Mouse (Mus musculus) hindbrain, embryonic 16.5 days (tissue): ENCODE results near the gene E2f8. TPM values are rescaled to one million over a fixed set of nuclear protein-coding genes. Genes with fewer than 3 reads are reported as not detected.

Experiments used
- ATAC-seq: fragments of 200-750 bp; cut with Nextera tagmentation; 2 replicates; pipeline ENCODE4 v1.8.0; 2017; ENCODE audit warnings: moderate TSS enrichment, moderate library complexity
- H3K27ac ChIP-seq: fragments of 300-500 bp; sonication (generic); 2 replicates; pipeline ENCODE4 v1.5.1; 2014; ENCODE audit warnings: low read depth, mild to moderate bottlenecking, control low read depth, low read length, moderate library complexity
- H3K27me3 ChIP-seq: fragments of 300-500 bp; sonication (generic); replicated peaks from 2 replicates; pipeline ENCODE4 v1.6.1; 2014; ENCODE audit warnings: low read length; ENCODE audit not compliant: control insufficient read depth, insufficient read depth
- H3K36me3 ChIP-seq: fragments of 300-500 bp; sonication (generic); 2 replicates; pipeline ENCODE4 v1.6.1; 2014; ENCODE audit warnings: mild to moderate bottlenecking, low read length, moderate library complexity, mixed read lengths; ENCODE audit not compliant: control insufficient read depth, insufficient read depth
- H3K4me1 ChIP-seq: fragments of 300-500 bp; sonication (generic); 2 replicates; pipeline ENCODE4 v1.6.1; 2014; ENCODE audit warnings: low read depth, low read length; ENCODE audit not compliant: control insufficient read depth, insufficient read depth
- H3K4me2 ChIP-seq: fragments of 300-500 bp; sonication (generic); 2 replicates; pipeline ENCODE4 v1.6.1; 2014; ENCODE audit warnings: mild to moderate bottlenecking, low read length, control low read depth, moderate library complexity
- H3K4me3 ChIP-seq: fragments of 300-500 bp; sonication (generic); 2 replicates; pipeline ENCODE4 v1.5.1; 2014; ENCODE audit warnings: mild to moderate bottlenecking, low read length, control low read depth, moderate library complexity
- H3K9ac ChIP-seq: fragments of 300-500 bp; sonication (generic); 2 replicates; pipeline ENCODE4 v1.6.1; 2014; ENCODE audit warnings: low read depth, mild to moderate bottlenecking, control low read depth, low read length, moderate library complexity
- H3K9me3 ChIP-seq: fragments of 300-500 bp; sonication (generic); 2 replicates; pipeline ENCODE4 v1.6.1; 2014; ENCODE audit warnings: mild to moderate bottlenecking, low read length, moderate library complexity; ENCODE audit not compliant: control insufficient read depth
- WGBS: fragments of 180-500 bp; shearing (Covaris S2); extraction: QIAGEN DNeasy Blood & Tissue Kit; methylation state at CpG from one replicate; pipeline ENCODE4 v1.1.7; 2014; 5-methylcytosine and 5-hydroxymethylcytosine counted together
- polyA plus RNA-seq: library from polyadenylated mRNA; unstranded; fragments of >200 nt; fragmentation: Nextera tagmentation; extraction: Ambion mirVana; gene quantifications from 2 replicates; pipeline ENCODE4 v1.2.1, GENCODE M21; 2015

Gene E2f8
- polyA plus RNA-seq, 1 experiment from 2014 or later: 2.5 TPM

DNA sequence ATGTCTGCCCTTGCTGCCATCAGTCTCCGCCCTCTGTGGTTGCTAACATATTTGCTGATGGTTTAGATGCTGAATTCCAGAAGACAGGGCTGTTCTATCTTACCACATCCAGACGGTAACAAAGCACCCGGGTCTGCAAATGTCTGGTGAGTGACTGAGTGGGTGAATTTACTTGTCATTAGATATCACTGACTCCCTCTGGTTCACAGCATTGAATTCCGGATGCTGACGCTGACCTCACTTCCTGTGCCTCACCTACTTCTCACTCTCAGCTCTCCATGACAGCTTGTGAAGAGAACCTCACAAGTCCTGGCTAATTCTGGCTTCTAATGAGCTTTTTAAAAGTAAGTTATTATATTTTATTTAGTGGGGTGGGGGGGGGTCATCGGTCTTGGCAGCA is 44.4 kb downstream of the E2f8 start:
- H3K27me3 ChIP-seq: peaks cover 30% of the 10 kb centered on the region

DNA sequence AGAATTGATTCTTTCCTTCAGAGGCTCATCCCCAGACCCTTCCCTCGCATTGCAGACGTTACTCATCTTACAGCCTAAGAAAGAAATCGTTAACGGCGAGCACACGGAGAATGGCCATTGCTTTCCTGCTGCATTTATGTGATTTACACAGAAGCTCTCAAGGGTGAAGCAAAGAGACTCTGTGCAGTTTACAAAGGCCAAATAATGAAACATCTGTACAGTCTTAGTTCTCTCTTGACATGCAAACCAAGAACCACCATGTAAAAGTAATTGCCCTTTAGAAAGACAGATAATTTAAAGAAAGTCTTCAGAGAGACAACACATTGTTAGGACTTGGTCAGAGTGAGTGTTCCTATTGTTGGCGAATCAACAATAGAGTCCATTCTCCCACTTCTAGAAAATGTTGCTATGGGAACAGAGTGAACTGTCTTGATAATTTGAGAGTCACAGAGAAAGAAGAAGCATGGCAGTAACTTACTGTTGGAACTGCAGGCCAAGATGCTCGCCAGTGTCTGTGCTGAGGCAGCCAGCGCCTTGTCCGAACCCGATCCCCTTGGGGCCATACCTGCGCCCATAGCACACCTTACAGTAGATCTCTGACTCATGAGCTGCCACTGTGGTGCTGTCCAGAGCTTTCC is 46.3 kb downstream of the E2f8 start:
- no peak overlapping the region for H3K27ac ChIP-seq
- 39% methylated on average over 12 of the region's 12 CpGs for WGBS
- peak; percentile 79 for ATAC-seq
- no peak overlapping the region for H3K4me2 ChIP-seq
- peaks cover 35% of the 10 kb centered on the region for H3K27me3 ChIP-seq
- no peaks in the 10 kb centered on the region for H3K9me3 ChIP-seq
- H3K4me1 ChIP-seq: peaks cover 10% of the 10 kb centered on the region
- H3K9ac ChIP-seq: no peak overlapping the region
- H3K36me3 ChIP-seq: no peaks in the 10 kb centered on the region
- H3K4me3 ChIP-seq: no peak overlapping the region

More for the DNA sequence above, 44.4 kb downstream of the E2f8 start:
- no peak overlapping the region for H3K9ac ChIP-seq
- H3K9me3 ChIP-seq: no peaks in the 10 kb centered on the region
- no peak overlapping the region for H3K27ac ChIP-seq
- H3K4me3 ChIP-seq: no peak overlapping the region
- H3K4me2 ChIP-seq: no peak overlapping the region
- ATAC-seq: no peak
- H3K36me3 ChIP-seq: no peaks in the 10 kb centered on the region
- WGBS: 74% methylated on average over 6 of the region's 6 CpGs
- peaks cover 10% of the 10 kb centered on the region for H3K4me1 ChIP-seq

DNA sequence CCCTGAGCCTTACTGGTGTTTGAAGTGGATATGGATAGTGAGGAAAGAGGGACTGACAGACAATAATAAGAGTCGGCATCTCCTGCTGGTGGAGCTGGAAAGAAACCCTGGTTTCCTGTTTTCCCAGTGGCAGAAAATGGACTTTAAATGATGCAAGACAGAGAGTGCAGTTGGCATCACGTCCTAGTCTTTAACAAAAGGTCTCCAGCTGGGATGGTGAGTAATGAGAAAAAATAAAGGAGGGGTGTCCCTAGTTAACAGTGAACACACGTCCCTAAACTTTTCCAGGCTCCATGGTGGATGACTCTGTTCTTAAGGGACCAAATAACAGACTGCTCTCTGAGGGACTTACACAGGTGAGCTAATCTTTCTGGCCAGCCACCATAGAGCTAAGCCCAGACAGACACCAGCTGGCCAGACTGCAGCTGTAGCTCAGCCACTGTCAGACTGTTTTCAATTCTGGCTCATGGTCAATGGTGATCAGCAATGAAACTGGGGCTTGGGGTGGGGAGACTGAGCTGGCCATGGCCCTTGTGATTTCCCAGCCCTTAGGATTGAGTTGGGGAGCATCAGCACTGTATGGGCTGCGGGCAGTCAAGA is 46.9 kb downstream of the E2f8 start:
- peak; percentile 70 for ATAC-seq
- Histone ChIP-seq H3K4me3 (no peak overlapping the region), H3K4me2 (no peak overlapping the region), H3K9ac (no peak overlapping the region), H3K36me3 (no peaks in the 10 kb centered on the region), H3K27me3 (peaks cover 32% of the 10 kb centered on the region), H3K9me3 (no peaks in the 10 kb centered on the region), H3K27ac (no peak overlapping the region), H3K4me1 (peaks cover 10% of the 10 kb centered on the region)
- WGBS: 28% methylated on average over 4 of the region's 4 CpGs

- H3K27ac ChIP-seq: no peak overlapping the region
- no peaks in the 10 kb centered on the region for H3K9me3 ChIP-seq
- no peak overlapping the region for H3K4me3 ChIP-seq
- no peak for ATAC-seq
- no peak overlapping the region for H3K9ac ChIP-seq
- H3K4me1 ChIP-seq: peaks cover 10% of the 10 kb centered on the region
- peaks cover 29% of the 10 kb centered on the region for H3K27me3 ChIP-seq
- 96% methylated on average over 1 of the region's 1 CpGs for WGBS
- 0 out of 2 replicates have a peak, but pooled peaks cover 3% of the 10 kb centered on the region for H3K36me3 ChIP-seq
- no peak overlapping the region for H3K4me2 ChIP-seq
Observed at GRCm38 (mm10) chr7:48832735-48833134, 48.7 kb downstream of the E2f8 start.

- Histone ChIP-seq H3K4me3 (no peak overlapping the region), H3K9ac (no peak overlapping the region), H3K4me2 (no peak overlapping the region), H3K27me3 (peaks cover 24% of the 10 kb centered on the region), H3K27ac (no peak overlapping the region), H3K4me1 (peaks cover 7% of the 10 kb centered on the region), H3K36me3 (peaks cover 8% of the 10 kb centered on the region; the same call in 1 of the 2 replicates), H3K9me3 (no peaks in the 10 kb centered on the region)
- 61% methylated on average over 2 of the region's 2 CpGs for WGBS
- ATAC-seq: no peak
Observed at GRCm38 (mm10) chr7:48830395-48830794, 51.0 kb downstream of the E2f8 start.

DNA sequence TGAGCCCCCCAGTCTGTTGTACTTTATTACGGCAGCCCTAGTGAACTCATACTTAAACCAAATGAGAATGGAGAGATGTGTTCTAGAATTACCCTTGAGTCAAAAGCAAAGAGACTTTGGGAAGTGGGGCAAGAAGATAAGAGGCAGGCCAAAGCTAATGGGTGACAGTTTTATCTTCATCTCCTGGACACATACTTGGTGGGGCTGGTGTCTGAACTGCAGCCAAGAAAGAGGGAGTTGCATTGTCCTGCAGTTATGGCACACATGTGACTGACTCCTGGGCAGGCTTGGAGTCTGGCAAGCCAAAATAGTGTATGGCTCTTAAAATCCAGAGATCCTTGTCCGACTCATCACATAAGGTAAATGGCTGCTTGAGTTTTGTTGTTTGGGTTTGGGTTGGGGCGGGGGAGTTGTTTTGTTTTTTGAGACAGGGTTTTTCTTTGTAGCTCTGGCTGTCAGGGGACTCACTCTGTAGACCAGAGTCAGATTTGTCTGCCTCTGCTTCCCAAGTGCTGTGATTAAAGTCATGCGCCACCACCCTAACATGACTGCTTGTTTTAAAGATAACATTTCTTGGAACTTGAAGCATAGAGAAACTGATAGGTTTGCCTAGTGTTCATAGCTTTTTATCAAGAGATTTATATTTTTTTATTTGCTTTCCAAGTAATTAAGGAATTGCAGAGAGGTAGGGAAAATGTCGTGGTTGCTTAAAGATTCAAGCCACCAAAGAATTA is 52.1 kb downstream of the E2f8 start:
- Histone ChIP-seq H3K4me2 (no peak overlapping the region), H3K4me3 (no peak overlapping the region), H3K36me3 (peaks cover 19% of the 10 kb centered on the region), H3K27me3 (peaks cover 24% of the 10 kb centered on the region), H3K9ac (no peak overlapping the region), H3K27ac (no peak overlapping the region), H3K4me1 (no peaks in the 10 kb centered on the region), H3K9me3 (no peaks in the 10 kb centered on the region)
- no peak for ATAC-seq
- 87% methylated on average over 5 of the region's 5 CpGs for WGBS

GRCm38 (mm10) chr7:48825170-48825569 is 56.2 kb downstream of the E2f8 start:
- ATAC-seq: no peak
- WGBS: 93% methylated on average over 6 of the region's 6 CpGs
- H3K36me3 ChIP-seq: peaks cover 33% of the 10 kb centered on the region
- H3K9me3 ChIP-seq: no peaks in the 10 kb centered on the region
- H3K4me1 ChIP-seq: no peaks in the 10 kb centered on the region
- no peak overlapping the region for H3K9ac ChIP-seq
- H3K4me3 ChIP-seq: no peak overlapping the region
- 0 out of 2 replicates have a peak, but pooled peaks cover 2% of the 10 kb centered on the region for H3K27me3 ChIP-seq
- H3K27ac ChIP-seq: no peak overlapping the region
- H3K4me2 ChIP-seq: no peak overlapping the region

DNA sequence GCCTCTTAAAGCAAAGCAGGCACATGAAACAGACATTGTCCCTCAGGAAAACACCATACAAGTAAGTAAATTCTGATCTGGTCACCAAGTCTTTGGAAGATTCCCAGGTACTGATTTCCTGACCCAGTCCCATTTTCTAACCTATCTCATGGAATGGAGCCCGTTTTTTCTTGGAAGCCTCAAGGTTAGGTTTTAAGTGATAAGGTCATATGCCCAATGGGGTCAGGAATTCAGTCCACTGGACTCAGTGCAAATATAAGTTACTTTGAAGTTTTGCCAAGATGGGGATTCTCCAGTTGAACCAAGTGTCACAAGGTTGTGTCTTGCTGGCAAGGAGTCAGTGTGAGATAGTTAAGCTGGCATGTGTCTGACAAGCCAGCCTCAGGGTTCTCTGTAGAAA is 56.7 kb downstream of the E2f8 start:
- WGBS: 95% methylated on average over 1 of the region's 1 CpGs
- Histone ChIP-seq H3K27me3 (0 out of 2 replicates have a peak, but pooled peaks cover 2% of the 10 kb centered on the region), H3K27ac (no peak overlapping the region), H3K9ac (no peak overlapping the region), H3K36me3 (peaks cover 37% of the 10 kb centered on the region), H3K4me1 (no peaks in the 10 kb centered on the region), H3K4me3 (no peak overlapping the region), H3K9me3 (no peaks in the 10 kb centered on the region), H3K4me2 (no peak overlapping the region)
- no peak for ATAC-seq

GRCm38 (mm10) chr7:48823621-48824020 is 57.8 kb downstream of the E2f8 start:
- peaks cover 42% of the 10 kb centered on the region for H3K36me3 ChIP-seq

More at GRCm38 (mm10) chr7:48823621-48824020, 57.8 kb downstream of the E2f8 start:
- ATAC-seq: no peak
- Histone ChIP-seq H3K9me3 (no peaks in the 10 kb centered on the region), H3K27ac (no peak overlapping the region), H3K4me2 (no peak overlapping the region), H3K27me3 (0 out of 2 replicates have a peak, but pooled peaks cover 2% of the 10 kb centered on the region), H3K4me1 (no peaks in the 10 kb centered on the region), H3K4me3 (no peak overlapping the region), H3K9ac (no peak overlapping the region)
- WGBS: 96% methylated on average over 3 of the region's 3 CpGs
